Mouse (Mus musculus) heart, embryonic 14.5 days (tissue): ENCODE results near the gene Rai14. TPM values are rescaled to one million over a fixed set of nuclear protein-coding genes. Genes with fewer than 3 reads are reported as not detected.

Experiments used
- ATAC-seq: fragments of 200-750 bp; cut with Nextera tagmentation; 2 replicates; pipeline ENCODE4 v1.8.0; 2017; ENCODE audit warnings: low read depth, moderate TSS enrichment; ENCODE audit not compliant: insufficient number of reproducible peaks, insufficient read depth, low FRiP score
- H3K27ac ChIP-seq, 2 experiments: fragments of 200-500 bp in 1 of 2; fragments of 300-500 bp in 1 of 2; sonication (generic) in 1 of 2; replicated peaks in 1 of 2; 2 replicates each; pipeline ENCODE4 v1.5.1; 2012 to 2014; ENCODE audit warnings: low read depth in 2 of 2, low read length in 2 of 2, control low read depth in 1 of 2, mild to moderate bottlenecking in 1 of 2, mixed read lengths in 1 of 2; ENCODE audit not compliant: control insufficient read depth in 1 of 2, insufficient read depth in 1 of 2
- H3K27me3 ChIP-seq: fragments of 300-500 bp; sonication (generic); 2 replicates; pipeline ENCODE4 v1.6.1; 2014; ENCODE audit warnings: mild to moderate bottlenecking, low read length, control low read depth; ENCODE audit not compliant: control insufficient read depth, insufficient read depth
- H3K36me3 ChIP-seq: fragments of 300-500 bp; sonication (generic); 2 replicates; pipeline ENCODE4 v1.6.1; 2014; ENCODE audit warnings: mild to moderate bottlenecking, control low read depth, low read length, mixed read lengths; ENCODE audit not compliant: control insufficient read depth, insufficient read depth
- H3K4me1 ChIP-seq, 2 experiments: fragments of 200-500 bp in 1 of 2; fragments of 300-500 bp in 1 of 2; sonication (generic) in 1 of 2; 2 replicates each; pipeline ENCODE4 v1.6.1; 2012 to 2014; ENCODE audit warnings: low read length in 2 of 2, control low read depth in 1 of 2, mixed read lengths in 1 of 2; ENCODE audit not compliant: control insufficient read depth in 2 of 2, insufficient read depth in 2 of 2
- H3K4me2 ChIP-seq: fragments of 300-500 bp; sonication (generic); 2 replicates; pipeline ENCODE4 v1.6.1; 2014; ENCODE audit warnings: mild to moderate bottlenecking, low read length
- H3K4me3 ChIP-seq, 2 experiments: fragments of 200-500 bp in 1 of 2; fragments of 300-500 bp in 1 of 2; sonication (generic) in 1 of 2; 2 replicates each; pipeline ENCODE4 v1.5.1; 2012 to 2014; ENCODE audit warnings: low read length in 2 of 2, mild to moderate bottlenecking in 2 of 2, control low read depth in 1 of 2, low read depth in 1 of 2, moderate library complexity in 1 of 2; ENCODE audit not compliant: control insufficient read depth in 1 of 2, insufficient read depth in 1 of 2
- H3K9ac ChIP-seq: fragments of 300-500 bp; sonication (generic); 2 replicates; pipeline ENCODE4 v1.6.1; 2014; ENCODE audit warnings: mild to moderate bottlenecking, low read length
- H3K9me3 ChIP-seq: fragments of 300-500 bp; sonication (generic); 2 replicates; pipeline ENCODE4 v1.6.1; 2016; ENCODE audit warnings: low read length, control low read depth; ENCODE audit not compliant: control insufficient read depth
- WGBS: fragments of 180-500 bp; shearing (Covaris S2); extraction: QIAGEN DNeasy Blood & Tissue Kit; methylation state at CpG from one replicate; pipeline ENCODE4 v1.1.7; 2014; 5-methylcytosine and 5-hydroxymethylcytosine counted together
- polyA plus RNA-seq: library from polyadenylated mRNA; unstranded; fragments of >200 nt; fragmentation: Nextera tagmentation; extraction: Ambion mirVana; gene quantifications from 2 replicates; pipeline ENCODE4 v1.2.1, GENCODE M21; 2014

The Rai14 gene
- polyA plus RNA-seq, 1 experiment from 2014 or later: 12.9 TPM

DNA sequence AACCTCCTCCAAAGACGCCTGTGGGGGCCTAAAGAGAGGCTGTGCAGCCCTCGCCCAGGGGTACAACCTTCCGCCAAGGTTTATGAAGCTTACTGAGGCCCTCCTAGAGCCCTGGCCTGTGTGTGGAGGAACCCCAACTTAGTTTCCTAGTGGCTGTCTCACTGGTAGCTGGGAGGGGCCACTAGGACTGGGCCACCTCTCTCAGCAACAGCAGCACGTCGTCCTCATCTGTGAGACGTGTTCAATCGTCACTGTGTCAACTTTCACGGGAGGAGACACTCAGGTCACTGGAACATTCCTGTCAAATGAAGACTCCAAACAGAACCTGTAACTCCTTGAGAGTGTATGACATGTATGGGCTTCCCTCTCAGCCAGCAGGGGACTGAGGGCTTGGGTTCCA, 8.0 kb downstream of the Rai14 start:
- H3K27me3 ChIP-seq: 0 out of 2 replicates have a peak, but pooled peaks cover 4% of the 10 kb centered on the region
- peaks cover 4 to 8% of the 10 kb centered on the region in 2 experiments for H3K4me1 ChIP-seq
- H3K27ac ChIP-seq: no peak overlapping the region
- ATAC-seq: no peak
- WGBS: 61% methylated on average over 8 of the region's 8 CpGs
- H3K4me2 ChIP-seq: no peak overlapping the region
- no peaks in the 10 kb centered on the region for H3K36me3 ChIP-seq
- no peak overlapping the region for H3K4me3 ChIP-seq
- H3K9me3 ChIP-seq: no peaks in the 10 kb centered on the region
- no peak overlapping the region for H3K9ac ChIP-seq

DNA sequence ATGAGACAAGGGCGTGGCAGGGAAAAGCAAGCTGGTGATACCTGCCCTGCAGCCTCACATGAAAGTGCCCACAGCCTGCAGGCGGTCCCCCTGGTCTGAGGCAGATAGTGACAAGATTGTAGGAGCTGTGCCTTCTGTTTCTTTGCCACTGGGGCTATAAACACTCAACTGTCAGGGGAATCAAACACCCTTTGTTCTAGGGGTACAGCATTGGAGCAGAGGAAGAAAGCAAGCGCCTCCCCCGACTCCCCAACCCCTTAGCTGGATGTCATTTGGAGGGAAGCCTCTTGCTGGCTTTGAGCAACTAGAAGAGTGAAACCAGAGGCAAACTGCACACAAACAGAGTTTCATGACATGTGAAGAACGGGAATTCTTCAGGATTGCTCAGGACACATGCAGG, 8.7 kb downstream of the Rai14 start:
- WGBS: 81% methylated on average over 5 of the region's 5 CpGs
- ATAC-seq: no peak
- no peak overlapping the region for H3K4me2 ChIP-seq
- H3K9ac ChIP-seq: no peak overlapping the region
- H3K9me3 ChIP-seq: no peaks in the 10 kb centered on the region
- H3K27ac ChIP-seq: no peak overlapping the region
- no peaks in the 10 kb centered on the region for H3K36me3 ChIP-seq
- H3K4me1 ChIP-seq: peaks cover 4 to 10% of the 10 kb centered on the region in 2 experiments
- H3K27me3 ChIP-seq: no peaks in the 10 kb centered on the region
- no peak overlapping the region for H3K4me3 ChIP-seq

DNA sequence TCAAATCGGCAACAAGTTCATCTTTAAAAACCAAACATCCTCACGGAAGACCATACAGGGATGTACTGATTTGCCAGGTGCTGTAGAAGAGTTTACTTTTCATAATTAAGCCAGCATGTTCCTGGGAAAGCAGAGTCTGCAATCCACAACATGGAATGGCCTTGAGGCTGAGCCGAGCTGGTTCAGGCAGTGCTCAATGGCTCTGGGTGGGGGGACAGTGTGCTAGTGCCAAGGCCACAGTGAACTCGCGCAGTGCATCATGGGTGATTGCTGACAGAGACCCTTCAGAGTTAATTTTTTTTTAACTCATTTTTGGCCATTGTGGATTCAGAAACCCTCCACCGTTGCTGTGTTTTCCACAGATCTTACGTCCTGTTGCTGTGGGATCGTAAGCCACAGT, 10.1 kb downstream of the Rai14 start:
- Histone ChIP-seq H3K4me1 (peaks cover 4 to 10% of the 10 kb centered on the region in 2 experiments), H3K27ac (no peak overlapping the region), H3K36me3 (no peaks in the 10 kb centered on the region), H3K4me2 (no peak overlapping the region), H3K4me3 (no peak overlapping the region), H3K27me3 (no peaks in the 10 kb centered on the region), H3K9me3 (no peaks in the 10 kb centered on the region), H3K9ac (no peak overlapping the region)
- 90% methylated on average over 8 of the region's 8 CpGs for WGBS
- ATAC-seq: no peak

DNA sequence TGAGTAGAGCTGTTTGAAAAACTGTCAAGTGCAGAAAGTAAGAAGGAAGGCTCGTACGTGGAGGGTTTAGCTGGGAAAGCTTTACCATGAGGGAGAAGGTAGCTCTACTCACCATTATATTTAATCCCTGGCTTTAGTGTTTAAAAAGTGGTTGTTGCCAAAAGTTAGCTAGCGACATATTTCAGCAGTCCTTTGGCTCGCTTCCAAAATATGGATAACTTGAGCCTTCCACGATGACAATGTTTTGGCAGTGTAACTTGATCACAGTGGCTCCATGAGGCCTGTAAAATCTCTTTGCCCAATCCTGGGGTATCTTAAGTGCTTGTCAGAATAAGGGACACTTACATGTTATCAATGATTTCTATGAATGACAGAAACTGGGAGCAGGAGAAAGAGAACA, 12.9 kb downstream of the Rai14 start:
- H3K4me1 ChIP-seq: peaks cover 4 to 10% of the 10 kb centered on the region in 2 experiments
- no peak overlapping the region for H3K4me2 ChIP-seq
- H3K36me3 ChIP-seq: no peaks in the 10 kb centered on the region
- no peak overlapping the region for H3K4me3 ChIP-seq
- no peak overlapping the region for H3K27ac ChIP-seq
- no peak overlapping the region for H3K9ac ChIP-seq
- H3K27me3 ChIP-seq: no peaks in the 10 kb centered on the region
- ATAC-seq: no peak
- 58% methylated on average over 5 of the region's 5 CpGs for WGBS
- H3K9me3 ChIP-seq: no peaks in the 10 kb centered on the region

DNA sequence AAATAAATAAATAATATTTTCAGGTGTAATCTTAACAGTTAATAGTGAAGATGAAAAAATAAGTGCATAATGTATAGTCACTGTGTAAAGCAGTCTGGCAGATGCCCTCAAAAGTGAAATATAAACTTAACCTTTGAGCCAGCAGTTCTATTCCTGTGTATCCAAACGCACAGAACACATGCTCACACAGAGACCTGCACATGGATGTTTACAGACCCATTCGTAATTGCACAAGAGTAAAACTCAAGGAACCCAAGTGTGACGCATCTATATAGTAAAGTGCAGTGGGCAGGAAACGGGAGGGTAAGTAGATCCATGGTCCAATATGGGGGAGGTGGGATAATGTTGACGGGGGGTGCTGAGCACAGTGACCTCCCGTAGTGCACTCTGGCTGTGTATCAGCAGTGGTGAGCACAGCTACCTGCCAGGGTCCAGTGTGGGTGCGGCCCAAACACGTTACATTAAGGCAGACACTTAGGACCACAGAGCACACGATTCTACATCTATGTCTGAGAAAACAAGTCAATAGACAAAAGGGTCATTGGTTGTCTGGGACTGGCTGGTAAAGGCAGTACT, 13.4 kb downstream of the Rai14 start:
- no peaks in the 10 kb centered on the region for H3K27me3 ChIP-seq
- H3K4me1 ChIP-seq: peaks cover 4 to 10% of the 10 kb centered on the region in 2 experiments
- no peaks in the 10 kb centered on the region for H3K36me3 ChIP-seq
- H3K27ac ChIP-seq: no peak overlapping the region
- no peak for ATAC-seq
- no peak overlapping the region for H3K9ac ChIP-seq
- no peak overlapping the region for H3K4me2 ChIP-seq
- 90% methylated on average over 9 of the region's 9 CpGs for WGBS
- no peaks in the 10 kb centered on the region for H3K9me3 ChIP-seq
- H3K4me3 ChIP-seq: no peak overlapping the region

DNA sequence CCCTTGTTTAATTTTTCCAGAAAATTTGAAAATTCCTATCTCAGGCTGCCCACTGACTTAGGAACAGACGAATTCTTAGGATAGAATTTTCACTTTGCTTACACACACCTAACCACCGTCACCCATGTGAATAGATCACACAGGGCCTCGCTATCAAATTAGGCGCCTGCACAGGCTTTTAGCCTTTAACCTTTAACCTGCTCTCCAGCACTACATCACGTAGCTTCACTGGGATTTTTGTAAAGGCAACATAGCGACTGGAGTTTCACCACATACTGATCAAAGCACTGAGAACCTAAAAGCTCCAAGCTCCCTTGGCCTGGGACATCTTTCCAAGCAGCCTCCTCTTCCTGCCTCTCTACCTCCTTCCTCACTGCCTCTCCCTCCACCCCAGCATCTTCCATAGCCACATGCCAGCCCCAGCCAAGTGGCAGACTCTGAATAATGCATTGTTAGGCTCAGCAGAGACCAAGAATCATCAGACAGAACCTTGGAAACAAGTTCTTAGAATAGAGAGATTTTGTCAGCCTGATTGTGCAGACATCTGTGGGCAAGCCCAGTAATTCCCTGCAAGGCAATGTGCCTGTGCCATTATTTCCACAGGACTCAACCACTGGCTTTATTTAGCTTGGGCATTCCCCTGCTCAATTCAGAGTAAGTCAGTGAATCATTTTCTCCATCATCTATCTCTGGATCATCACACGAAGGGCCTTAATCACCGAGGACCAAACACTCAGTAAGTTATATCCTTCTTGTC, 17.8 kb downstream of the Rai14 start:
- no peak for ATAC-seq
- H3K4me1 ChIP-seq: 0 out of 4 replicates have a peak, but pooled peaks cover 0 to 2% of the 10 kb centered on the region in 2 experiments

DNA sequence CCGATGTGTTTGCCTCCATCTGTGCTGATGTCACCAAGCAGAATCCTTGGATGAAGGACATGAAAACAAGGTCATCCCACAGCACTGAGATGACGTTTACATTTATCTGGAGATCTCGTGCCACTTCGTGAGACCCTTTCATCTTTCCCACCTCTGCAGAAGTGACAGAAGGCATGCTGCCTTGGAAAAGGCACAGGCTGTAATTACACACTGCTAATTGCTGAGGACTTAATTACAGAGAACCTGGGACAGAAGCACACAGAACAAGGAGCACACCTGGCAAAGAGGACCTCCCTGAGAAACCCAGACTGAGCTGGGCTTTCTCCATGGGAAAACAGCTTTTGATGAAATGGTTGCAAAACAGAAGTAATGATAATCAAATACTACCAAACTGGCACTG, 21.8 kb downstream of the Rai14 start:
- ATAC-seq: no peak
- Histone ChIP-seq H3K27ac (no peak overlapping the region), H3K9ac (no peak overlapping the region), H3K36me3 (0 out of 2 replicates have a peak, but pooled peaks cover 4% of the 10 kb centered on the region), H3K4me1 (peaks cover 6 to 26% of the 10 kb centered on the region in 2 experiments), H3K4me3 (no peak overlapping the region), H3K27me3 (no peaks in the 10 kb centered on the region), H3K9me3 (no peaks in the 10 kb centered on the region), H3K4me2 (no peak overlapping the region)
- 49% methylated on average over 4 of the region's 4 CpGs for WGBS

More for the DNA sequence above, 17.8 kb downstream of the Rai14 start:
- WGBS: 76% methylated on average over 8 of the region's 8 CpGs
- Histone ChIP-seq H3K4me3 (no peak overlapping the region), H3K27me3 (no peaks in the 10 kb centered on the region), H3K9me3 (no peaks in the 10 kb centered on the region), H3K27ac (no peak overlapping the region), H3K36me3 (no peaks in the 10 kb centered on the region), H3K9ac (no peak overlapping the region), H3K4me2 (no peak overlapping the region)
